Mouse (Mus musculus): ENCODE measurements at regions not wholly inside any gene's neighbourhood (a gene's known extent, or its start where the extent isn't known, plus 50 kb on each side); places are given as distances from the start of the nearest gene placed in this dataset.

- DNase-seq (ENCODE audit: low spot score in 2 of 2), result no peak
These were observed 224.7 kb upstream of the Pgrmc2 start for GRCm38 (mm10) chr3:41307400-41308028.

- DNase-seq (ENCODE audit: low spot score in 2 of 2), result no peak
These were observed 220.0 kb upstream of the Pgrmc2 start for GRCm38 (mm10) chr3:41302805-41303204.

- DNase-seq (ENCODE audit: low spot score in 2 of 2), result no peak
These were observed 215.9 kb upstream of the Pgrmc2 start for GRCm38 (mm10) chr3:41298776-41299175.

- DNase-seq (ENCODE audit: low spot score in 2 of 2), result no peak
These were observed 213.4 kb upstream of the Pgrmc2 start for GRCm38 (mm10) chr3:41296152-41296809.

GRCm38 (mm10) chr3:41295150-41295549, 212.3 kb upstream of the Pgrmc2 start:
- DNase-seq (ENCODE audit: low spot score in 2 of 2), result no peak

- no peak for DNase-seq (ENCODE audit: low spot score in 2 of 2)
These were observed 207.9 kb upstream of the Pgrmc2 start for GRCm38 (mm10) chr3:41290535-41291307.

- no peak for DNase-seq (ENCODE audit: low spot score in 2 of 2)
These were observed 205.9 kb upstream of the Pgrmc2 start for GRCm38 (mm10) chr3:41288735-41289134.

- no peak for DNase-seq (ENCODE audit: low spot score in 2 of 2)
These were observed 205.2 kb upstream of the Pgrmc2 start for GRCm38 (mm10) chr3:41288066-41288465.

GRCm38 (mm10) chr3:41285336-41285735, 202.5 kb upstream of the Pgrmc2 start:
- DNase-seq (ENCODE audit: low spot score in 2 of 2), result no peak

- DNase-seq (ENCODE audit: low spot score in 2 of 2), result peak; percentile 11 to 19
These were observed 202.1 kb upstream of the Pgrmc2 start for GRCm38 (mm10) chr3:41284897-41285296.

GRCm38 (mm10) chr3:41282431-41283037, 199.7 kb upstream of the Pgrmc2 start:
- no peak for DNase-seq (ENCODE audit: low spot score in 2 of 2)

- DNase-seq (ENCODE audit: low spot score in 2 of 2), result no peak
These were observed 193.2 kb upstream of the Pgrmc2 start for GRCm38 (mm10) chr3:41276096-41276495.

GRCm38 (mm10) chr3:41268516-41268915, 185.7 kb upstream of the Pgrmc2 start:
- no peak for DNase-seq (ENCODE audit: low spot score in 2 of 2)

GRCm38 (mm10) chr3:41266216-41266615, 183.4 kb upstream of the Pgrmc2 start:
- DNase-seq (ENCODE audit: low spot score in 2 of 2), result no peak

- DNase-seq (ENCODE audit: low spot score in 2 of 2), result no peak
These were observed 182.6 kb upstream of the Pgrmc2 start for GRCm38 (mm10) chr3:41265399-41265798.

GRCm38 (mm10) chr3:41258291-41258690, 175.4 kb upstream of the Pgrmc2 start:
- DNase-seq (ENCODE audit: low spot score in 2 of 2), result no peak

- no peak for DNase-seq (ENCODE audit: low spot score in 2 of 2)
These were observed 162.1 kb upstream of the Pgrmc2 start for GRCm38 (mm10) chr3:41244960-41245359.

GRCm38 (mm10) chr3:41241856-41242552, 159.2 kb upstream of the Pgrmc2 start:
- DNase-seq (ENCODE audit: low spot score in 2 of 2), result no peak

GRCm38 (mm10) chr3:41239801-41240200, 157.0 kb upstream of the Pgrmc2 start:
- DNase-seq (ENCODE audit: low spot score in 2 of 2), result no peak

GRCm38 (mm10) chr3:41239246-41239645, 156.4 kb upstream of the Pgrmc2 start:
- DNase-seq (ENCODE audit: low spot score in 2 of 2), result no peak

GRCm38 (mm10) chr3:41238046-41238445, 155.2 kb upstream of the Pgrmc2 start:
- DNase-seq (ENCODE audit: low spot score in 2 of 2), result no peak

All from layer of hippocampus, adult 8-10 months (tissue).